Mouse (Mus musculus) heart, embryonic 12.5 days (tissue): ENCODE measurements around the gene Olfr847. TPM values are rescaled to one million over a fixed set of nuclear protein-coding genes. Genes with fewer than 3 reads are reported as not detected.

Source experiments
- ATAC-seq: fragments of 200-750 bp; cut with Nextera tagmentation; 2 replicates; pipeline ENCODE4 v1.8.0; 2017; ENCODE audit warnings: moderate TSS enrichment, moderate library complexity; ENCODE audit not compliant: insufficient number of reproducible peaks, low FRiP score
- H3K27ac ChIP-seq: fragments of 300-500 bp; sonication (generic); 2 replicates; pipeline ENCODE4 v1.5.1; 2016; ENCODE audit warnings: mild to moderate bottlenecking, moderate library complexity; ENCODE audit not compliant: poor library complexity, severe bottlenecking
- H3K27me3 ChIP-seq: fragments of 300-500 bp; sonication (generic); replicated peaks from 2 replicates; pipeline ENCODE4 v1.6.1; 2016; ENCODE audit warnings: mild to moderate bottlenecking, moderate library complexity
- H3K36me3 ChIP-seq: fragments of 300-500 bp; sonication (generic); 2 replicates; pipeline ENCODE4 v1.6.1; 2016; ENCODE audit warnings: mild to moderate bottlenecking, moderate library complexity
- H3K4me1 ChIP-seq: fragments of 300-500 bp; sonication (generic); replicated peaks from 2 replicates; pipeline ENCODE4 v1.6.1; 2016; ENCODE audit warnings: mild to moderate bottlenecking
- H3K4me2 ChIP-seq: fragments of 300-500 bp; sonication (generic); 2 replicates; pipeline ENCODE4 v1.6.1; 2016; ENCODE audit warnings: mild to moderate bottlenecking, moderate library complexity
- H3K4me3 ChIP-seq: fragments of 300-500 bp; sonication (generic); 2 replicates; pipeline ENCODE4 v1.5.1; 2016; ENCODE audit warnings: mild to moderate bottlenecking
- H3K9ac ChIP-seq: fragments of 300-500 bp; sonication (generic); 2 replicates; pipeline ENCODE4 v1.6.1; 2016; ENCODE audit warnings: mild to moderate bottlenecking, moderate library complexity
- H3K9me3 ChIP-seq: fragments of 300-500 bp; sonication (generic); replicated peaks from 2 replicates; pipeline ENCODE4 v1.6.1; 2016; ENCODE audit warnings: mild to moderate bottlenecking, moderate library complexity
- WGBS: fragments of 180-500 bp; shearing (Covaris S2); methylation state at CpG from one replicate; pipeline ENCODE4 v1.1.7; 2016; 5-methylcytosine and 5-hydroxymethylcytosine counted together
- polyA plus RNA-seq: library from polyadenylated mRNA; unstranded; fragments of >200 nt; fragmentation: Nextera tagmentation; extraction: Ambion mirVana; gene quantifications from 2 replicates; pipeline ENCODE4 v1.2.1, GENCODE M21; 2016

Olfr847 gene
- not detected in 2 replicates for polyA plus RNA-seq

GRCm38 (mm10) chr9:19378569-19378968 is at the start of gene Olfr847:
Gene Olfr847 (minus strand): TSS chr9:19378669.
- H3K27ac ChIP-seq = no peak within 1 kb of the TSS
- peaks cover 3% of the 10 kb centered on the region; the same call in 1 of the 2 replicates for H3K9me3 ChIP-seq
- H3K4me2 ChIP-seq = no peak within 1 kb of the TSS
- H3K9ac ChIP-seq = no peak within 1 kb of the TSS
- WGBS = 41% methylated on average over 1 of the region's 1 CpGs
- H3K36me3 ChIP-seq = no peaks in the 10 kb centered on the region
- H3K27me3 ChIP-seq = no peaks in the 10 kb centered on the region
- ATAC-seq = no peak
- H3K4me3 ChIP-seq = no peak within 1 kb of the TSS
- no peaks in the 10 kb centered on the region for H3K4me1 ChIP-seq

- Histone ChIP-seq H3K9ac (no peak within 1 kb of the TSS), H3K36me3 (no peaks in the 10 kb centered on the region), H3K4me1 (no peaks in the 10 kb centered on the region), H3K27ac (no peak within 1 kb of the TSS), H3K4me3 (no peak within 1 kb of the TSS), H3K4me2 (no peak within 1 kb of the TSS), H3K9me3 (peaks cover 14% of the 10 kb centered on the region), H3K27me3 (no peaks in the 10 kb centered on the region)
- 45% methylated on average over 1 of the region's 1 CpGs for WGBS
- no peak for ATAC-seq
Observed at GRCm38 (mm10) chr9:19363905-19364304, 14.6 kb downstream of the Olfr847 start, which contains the start of gene Olfr846. Gene Olfr846 (minus strand): TSS chr9:19364005.

- Histone ChIP-seq H3K4me1 (no peaks in the 10 kb centered on the region), H3K4me3 (no peak within 1 kb of the TSS), H3K27me3 (no peaks in the 10 kb centered on the region), H3K27ac (no peak within 1 kb of the TSS), H3K9me3 (no peaks in the 10 kb centered on the region), H3K36me3 (no peaks in the 10 kb centered on the region), H3K4me2 (no peak within 1 kb of the TSS), H3K9ac (no peak within 1 kb of the TSS)
- no peak for ATAC-seq
- 65% methylated on average over 1 of the region's 1 CpGs for WGBS
Observed at GRCm38 (mm10) chr9:19336157-19336556, 42.3 kb downstream of the Olfr847 start, which contains the start of gene Olfr845. Gene Olfr845 (plus strand): TSS chr9:19336457.

Other genes with a start within 250 kb of the Olfr847 start
- not detected in 2 replicates for gene Olfr837, start 242.4 kb downstream of the Olfr847 start, polyA plus RNA-seq
- gene Olfr839-ps1, start 201.4 kb downstream of the Olfr847 start, polyA plus RNA-seq = not detected in 2 replicates
- not detected in 2 replicates for gene Olfr843, start 126.7 kb downstream of the Olfr847 start, polyA plus RNA-seq
- gene Olfr844, start 62.3 kb downstream of the Olfr847 start, polyA plus RNA-seq = not detected in 2 replicates
- gene Olfr845, start 42.2 kb downstream of the Olfr847 start, polyA plus RNA-seq = not detected in 2 replicates
- gene Olfr846, start 14.7 kb downstream of the Olfr847 start, polyA plus RNA-seq = not detected in 2 replicates
- gene Olfr849, start 61.6 kb upstream of the Olfr847 start, polyA plus RNA-seq = not detected in 2 replicates
- gene Olfr850, start 99.6 kb upstream of the Olfr847 start, polyA plus RNA-seq = not detected in 2 replicates
- not detected in 2 replicates for gene Olfr851, start 114.6 kb upstream of the Olfr847 start, polyA plus RNA-seq
- not detected in 2 replicates for gene Olfr853, start 162.4 kb upstream of the Olfr847 start, polyA plus RNA-seq
- not detected in 2 replicates for gene Olfr854, start 188.7 kb upstream of the Olfr847 start, polyA plus RNA-seq
- gene Olfr855, start 203.9 kb upstream of the Olfr847 start, polyA plus RNA-seq = not detected in 2 replicates
- 22.3 and 22.4 TPM in 2 replicates for gene Zfp317, start 243.4 kb upstream of the Olfr847 start, polyA plus RNA-seq